Mouse (Mus musculus) liver, adult 2 months (tissue): ENCODE results near the gene Commd4. TPM values are rescaled to one million over a fixed set of nuclear protein-coding genes. Genes with fewer than 3 reads are reported as not detected.
A peak's percentile ranks its signal among the peaks of the same experiment; 100 is the strongest.

Source experiments
- DNase-seq: peaks from one replicate; pipeline ENCODE4 v3.0.0-alpha.2; 2011; ENCODE audit warnings: low read depth, low spot score; ENCODE audit errors: extremely low read depth
- H3K27ac ChIP-seq: fragments of 200-500 bp; replicated peaks from 2 replicates; pipeline ENCODE4 v1.5.1; 2012; ENCODE audit warnings: low read depth, mild to moderate bottlenecking, control low read depth, inconsistent platforms, low read length; ENCODE audit not compliant: insufficient read depth
- H3K27me3 ChIP-seq: fragments of 200-500 bp; 2 replicates; pipeline ENCODE4 v1.6.1; 2012; ENCODE audit warnings: mild to moderate bottlenecking, moderate library complexity, low read length, inconsistent platforms; ENCODE audit not compliant: control insufficient read depth, insufficient read depth
- H3K36me3 ChIP-seq: fragments of 200-500 bp; 2 replicates; pipeline ENCODE4 v1.6.1; 2012; ENCODE audit warnings: low read length, inconsistent platforms; ENCODE audit not compliant: control insufficient read depth, insufficient read depth
- H3K4me1 ChIP-seq: fragments of 200-500 bp; 2 replicates; pipeline ENCODE4 v1.6.1; 2011; ENCODE audit warnings: low read length; ENCODE audit not compliant: control insufficient read depth, insufficient read depth
- H3K4me3 ChIP-seq: fragments of 200-500 bp; 2 replicates; pipeline ENCODE4 v1.5.1; 2011; ENCODE audit warnings: low read depth, mild to moderate bottlenecking, control low read depth, low read length, moderate library complexity; ENCODE audit not compliant: insufficient read depth
- H3K79me2 ChIP-seq: fragments of 200-500 bp; 2 replicates; pipeline ENCODE4 v1.6.1; 2012; ENCODE audit warnings: inconsistent platforms, mild to moderate bottlenecking, low read length, moderate library complexity; ENCODE audit not compliant: control insufficient read depth, insufficient read depth
- H3K9ac ChIP-seq: fragments of 200-500 bp; 2 replicates; pipeline ENCODE4 v1.6.1; 2012; ENCODE audit warnings: low read depth, mild to moderate bottlenecking, control low read depth, inconsistent platforms, low read length
- CTCF ChIP-seq: fragments of 200-500 bp; IDR thresholded peaks from 2 replicates; pipeline ENCODE4 v1.5.1; 2011; ENCODE audit warnings: low read depth, low read length, control low read depth
- POLR2A ChIP-seq: fragments of 200-500 bp; IDR thresholded peaks from 2 replicates; pipeline ENCODE4 v1.6.1; 2011; ENCODE audit warnings: low read length, control low read depth; ENCODE audit not compliant: insufficient read depth; ENCODE audit errors: extremely low read depth
- WGBS: fragments of 180-500 bp; shearing (Covaris S2); methylation state at CpG from one replicate; pipeline ENCODE4 v1.1.7; 2018; 5-methylcytosine and 5-hydroxymethylcytosine counted together
- polyA plus RNA-seq: library from polyadenylated mRNA; depleted of rRNA; stranded (reverse); fragments of >200 nt; gene quantifications from 2 replicates; pipeline ENCODE4 v1.2.3, GENCODE M21; 2012
- total RNA-seq: library from RNA; depleted of rRNA; stranded (reverse); fragments of >200 nt; gene quantifications from 2 replicates; pipeline ENCODE4 v1.2.3, GENCODE M21; 2014

Commd4 gene
- total and polyA plus RNA-seq, 2 experiments: 23.6 to 86.9 TPM

DNA sequence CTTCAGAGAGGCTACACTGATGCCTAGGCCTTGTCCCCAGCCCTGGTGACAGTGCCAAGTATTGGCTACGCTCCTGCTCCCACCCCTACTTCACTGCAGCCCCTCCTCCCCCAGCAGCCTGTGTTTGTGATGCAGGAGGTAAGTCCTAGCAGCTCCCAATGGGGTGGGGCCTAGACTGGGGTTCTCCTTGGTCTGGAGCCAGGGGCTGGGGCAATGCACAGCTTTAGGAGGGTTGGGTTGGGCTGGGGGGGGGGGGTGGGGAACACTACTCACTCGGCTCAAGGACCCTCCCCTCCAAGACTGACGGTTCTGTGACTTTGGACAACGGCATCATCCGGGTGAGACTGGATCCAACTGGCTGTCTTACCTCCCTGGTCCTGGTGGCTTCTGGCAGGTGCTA lies 18.6 kb downstream of the Commd4 start:
- H3K27me3 ChIP-seq: no peaks in the 10 kb centered on the region
- no peak overlapping the region for H3K4me3 ChIP-seq
- 92% methylated on average over 5 of the region's 5 CpGs for WGBS
- H3K4me1 ChIP-seq: no peaks in the 10 kb centered on the region
- H3K9ac ChIP-seq: no peak overlapping the region
- no peaks in the 10 kb centered on the region for H3K79me2 ChIP-seq
- peaks cover 4% of the 10 kb centered on the region; the same call in 1 of the 2 replicates for H3K36me3 ChIP-seq
- TF ChIP-seq POLR2A (no peak), CTCF (no peak)
- no peak for DNase-seq
- no peak overlapping the region for H3K27ac ChIP-seq

- WGBS: 93% methylated on average over 9 of the region's 9 CpGs
- Histone ChIP-seq H3K27me3 (no peaks in the 10 kb centered on the region), H3K27ac (no peak overlapping the region), H3K4me3 (no peak overlapping the region), H3K4me1 (no peaks in the 10 kb centered on the region), H3K36me3 (peaks cover 5% of the 10 kb centered on the region; the same call in 1 of the 2 replicates), H3K79me2 (no peaks in the 10 kb centered on the region), H3K9ac (no peak overlapping the region)
- TF ChIP-seq CTCF (no peak), POLR2A (no peak)
- DNase-seq: no peak
Observed at GRCm38 (mm10) chr9:57139110-57139509, 19.0 kb downstream of the Commd4 start.

DNA sequence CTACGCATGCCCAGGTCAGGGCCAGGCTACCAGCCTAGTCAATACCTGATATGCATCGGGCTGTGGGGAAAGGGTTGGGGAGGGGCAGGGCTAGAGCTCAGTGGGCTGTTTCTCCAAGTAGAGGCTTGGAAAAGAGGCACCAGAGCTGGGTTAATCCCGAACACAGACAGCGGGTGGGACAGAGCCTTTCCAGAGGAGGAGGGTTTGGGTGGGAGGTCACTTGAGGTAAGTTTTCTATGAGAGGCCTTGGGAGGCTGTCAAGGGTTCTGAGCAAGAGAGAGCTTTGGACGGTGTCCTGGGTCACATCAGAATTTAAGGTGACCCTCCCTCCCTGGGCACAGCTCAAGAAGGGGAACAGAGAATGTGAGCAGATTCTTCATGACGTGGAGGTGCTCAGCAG lies 19.6 kb downstream of the Commd4 start:
- no peak overlapping the region for H3K27ac ChIP-seq
- H3K9ac ChIP-seq: no peak overlapping the region
- no peak for DNase-seq
- TF ChIP-seq CTCF (no peak), POLR2A (no peak)
- WGBS: 95% methylated on average over 6 of the region's 6 CpGs
- no peak overlapping the region for H3K4me3 ChIP-seq
- peaks cover 5% of the 10 kb centered on the region; the same call in 1 of the 2 replicates for H3K36me3 ChIP-seq
- no peaks in the 10 kb centered on the region for H3K79me2 ChIP-seq
- H3K27me3 ChIP-seq: no peaks in the 10 kb centered on the region
- no peaks in the 10 kb centered on the region for H3K4me1 ChIP-seq

DNA sequence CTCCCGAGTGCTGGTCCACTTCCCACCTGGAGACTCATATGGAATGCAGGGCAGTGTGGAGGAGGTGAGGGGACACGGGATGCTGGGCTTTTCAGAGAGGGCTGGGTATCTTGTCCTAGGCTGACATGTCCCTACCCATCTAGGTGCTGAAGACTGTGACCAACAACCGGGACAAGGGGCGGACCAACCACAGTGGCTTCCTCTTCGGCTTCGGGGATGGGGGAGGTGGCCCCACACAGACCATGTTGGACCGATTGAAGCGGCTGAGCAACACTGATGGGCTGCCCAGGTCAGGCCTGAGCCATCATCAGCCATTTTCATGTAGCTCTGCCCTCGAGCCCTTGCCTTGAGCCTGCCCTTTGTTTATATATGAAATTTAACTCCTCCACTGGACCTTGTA lies 20.4 kb downstream of the Commd4 start:
- no peak overlapping the region for H3K4me3 ChIP-seq
- no peaks in the 10 kb centered on the region for H3K27me3 ChIP-seq
- no peak overlapping the region for H3K27ac ChIP-seq
- whole genome bisulfite sequencing: 89% methylated on average over 9 of the region's 9 CpGs
- DNase-seq: no peak
- no peak overlapping the region for H3K9ac ChIP-seq
- H3K4me1 ChIP-seq: no peaks in the 10 kb centered on the region
- TF ChIP-seq CTCF: no peak
- no peak for TF ChIP-seq POLR2A
- H3K36me3 ChIP-seq: peaks cover 5% of the 10 kb centered on the region; the same call in 1 of the 2 replicates
- no peaks in the 10 kb centered on the region for H3K79me2 ChIP-seq

- H3K4me1 ChIP-seq: no peaks in the 10 kb centered on the region
- no peak overlapping the region for H3K4me3 ChIP-seq
- DNase-seq: no peak
- H3K79me2 ChIP-seq: no peaks in the 10 kb centered on the region
- WGBS: 89% methylated on average over 6 of the region's 6 CpGs
- TF ChIP-seq POLR2A: no peak
- no peak for TF ChIP-seq CTCF
- H3K27ac ChIP-seq: no peak overlapping the region
- H3K27me3 ChIP-seq: no peaks in the 10 kb centered on the region
- H3K9ac ChIP-seq: no peak overlapping the region
- H3K36me3 ChIP-seq: peaks cover 5% of the 10 kb centered on the region; the same call in 1 of the 2 replicates
Observed at GRCm38 (mm10) chr9:57137246-57137645, 20.9 kb downstream of the Commd4 start.

DNA sequence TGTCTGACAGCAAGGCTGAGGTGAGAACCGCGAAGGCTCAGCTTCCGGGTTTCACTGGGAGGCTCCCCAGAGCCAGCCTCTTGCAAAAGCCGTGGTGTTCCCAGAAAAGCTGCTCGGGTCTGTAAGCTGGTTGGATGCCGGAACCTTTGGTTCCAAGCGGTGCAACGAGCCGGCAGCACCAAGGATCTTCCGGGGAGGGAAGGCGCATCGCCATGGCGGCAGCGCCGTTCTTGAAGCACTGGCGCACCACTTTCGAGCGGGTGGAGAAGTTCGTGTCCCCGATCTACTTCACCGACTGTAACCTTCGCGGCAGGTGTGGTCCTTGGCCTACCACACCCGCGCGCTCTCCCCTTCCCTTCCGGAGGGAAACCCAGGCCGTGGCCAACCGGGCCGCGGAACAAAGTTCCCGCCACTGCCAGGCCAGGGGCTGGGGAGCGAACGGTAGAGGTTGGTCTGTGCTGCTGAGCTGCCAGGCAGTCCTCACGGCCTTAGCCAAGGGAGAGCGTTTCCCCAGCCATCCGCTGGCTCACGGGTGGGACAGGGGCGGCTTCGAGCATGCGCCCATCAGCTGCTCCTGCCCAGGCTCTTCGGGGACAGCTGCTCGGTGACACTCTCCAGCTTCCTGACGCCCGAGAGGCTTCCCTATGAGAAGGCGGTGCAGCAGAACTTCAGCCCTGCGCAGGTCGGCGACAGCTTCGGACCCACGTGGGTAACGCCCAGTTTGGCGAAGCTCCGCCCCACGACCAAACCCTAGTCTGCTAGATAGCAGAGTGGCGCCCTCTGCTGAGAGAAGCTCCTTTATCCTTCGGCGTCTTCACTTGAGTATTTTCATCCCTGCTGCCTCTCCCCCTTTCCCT lies 27.3 kb downstream of the Commd4 start, which contains the start of gene Man2c1:
TSS of gene Man2c1 (plus strand) at position 114 of the 857 bp plus-strand sequence.
- Histone ChIP-seq H3K9ac (peak within 1 kb of the TSS; percentile 92), H3K4me3 (peak within 1 kb of the TSS; percentile 88), H3K4me1 (0 out of 2 replicates have a peak, but pooled peaks cover 3% of the 10 kb centered on the region), H3K36me3 (peaks cover 19% of the 10 kb centered on the region), H3K27ac (peak within 1 kb of the TSS; percentile 89), H3K79me2 (no peaks in the 10 kb centered on the region), H3K27me3 (no peaks in the 10 kb centered on the region)
- DNase-seq: peak; percentile 89
- TF ChIP-seq POLR2A (peak; percentile 78), CTCF (peak; percentile 82)
- WGBS: under 1% methylated on average over 58 of the region's 58 CpGs
